Mouse (Mus musculus) left cerebral cortex, adult 2 months (tissue): ENCODE data around the gene Wars2. TPM values are rescaled to one million over a fixed set of nuclear protein-coding genes. Genes with fewer than 3 reads are reported as not detected.

ENCODE experiments used
- DNase-seq, 2 experiments: peaks; one replicate each; pipeline ENCODE4 v3.0.0; 2021 to 2022; ENCODE audit warnings: low spot score in 2 of 2, mixed read lengths in 1 of 2; ENCODE audit errors: extremely low spot score in 1 of 2
- H3K27ac ChIP-seq: fragments of 200-600 bp; 2 replicates; pipeline ENCODE4 v1.8.1; 2022
- H3K4me3 ChIP-seq: fragments of 200-600 bp; 2 replicates; pipeline ENCODE4 v1.8.1; 2022
- CTCF ChIP-seq: fragments of 200-600 bp; IDR thresholded peaks from 2 replicates; pipeline ENCODE4 v1.8.1; 2022; ENCODE audit warnings: antibody characterized with exemption, mild to moderate bottlenecking, moderate library complexity
- intact Hi-C: fragments of 180-260 bp; cut with DNase I; formaldehyde crosslinking; loops from one replicate; pipeline ENCODE4 v1.15.1; 2025
- total RNA-seq, 2 experiments: library from RNA; stranded (reverse); gene quantifications; 2 replicates each; pipeline ENCODE4 v1.2.3; 2021

The Wars2 gene
- total RNA-seq, 2 experiments from 2014 or later, result 6.5 to 7.3 TPM

DNA sequence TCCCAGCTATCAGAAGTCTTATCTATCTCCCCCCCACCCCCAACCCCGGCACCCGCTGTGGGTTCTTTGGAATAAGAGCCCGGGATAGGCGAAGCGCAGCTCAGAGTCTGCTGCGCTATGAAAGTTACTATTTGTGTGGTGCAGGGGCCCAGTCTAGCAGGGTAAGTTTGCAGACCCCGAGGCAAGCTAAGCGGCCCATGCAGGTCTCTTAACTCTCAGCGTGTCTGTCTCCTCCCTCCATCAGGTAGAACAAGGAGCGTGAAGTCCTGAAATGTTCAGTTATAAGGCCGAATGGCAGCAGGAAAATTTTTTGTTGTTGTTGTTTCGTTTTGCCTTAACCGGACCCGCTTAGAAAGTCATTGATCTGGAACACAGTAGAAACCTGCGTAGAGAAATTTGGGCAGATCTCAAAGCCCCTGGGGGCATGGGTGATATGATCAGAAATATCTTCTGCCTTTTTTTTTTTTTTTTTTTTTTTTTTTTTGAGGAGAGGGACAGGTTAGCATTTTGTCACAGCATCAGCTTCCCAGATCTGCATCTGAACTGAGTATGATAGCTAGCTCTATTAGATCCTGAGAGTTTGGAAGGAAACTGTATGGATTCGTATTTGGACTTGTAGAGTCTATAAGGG lies 111.7 kb downstream of the Wars2 start:
- intact Hi-C loops, result no loop called here
- H3K27ac ChIP-seq, result no peak overlapping the region
- DNase-seq, result no peak
- TF ChIP-seq CTCF, result no peak
- H3K4me3 ChIP-seq, result no peak overlapping the region

DNA sequence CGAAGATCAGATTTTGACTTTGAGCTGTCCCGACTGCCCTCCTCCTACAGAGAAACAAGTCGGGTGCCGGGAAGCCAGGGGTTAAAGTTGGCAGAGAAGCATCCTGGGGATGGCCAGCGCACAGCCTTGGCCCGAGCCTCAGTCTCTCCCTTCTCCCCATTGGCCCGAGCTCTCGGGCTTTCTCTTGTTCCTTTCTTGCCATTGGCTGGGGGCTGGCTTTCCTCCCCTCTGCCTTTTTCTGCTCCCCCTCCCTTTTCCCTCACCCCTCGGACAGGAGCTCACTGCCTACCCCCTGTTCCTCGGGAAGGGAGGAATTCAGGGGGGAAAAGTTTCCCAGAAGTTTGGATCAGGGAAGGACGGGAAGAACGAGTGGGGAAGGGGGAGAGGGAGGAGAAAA lies 112.2 kb downstream of the Wars2 start:
- no peak overlapping the region for H3K27ac ChIP-seq
- DNase-seq, result no peak
- intact Hi-C loops, result no loop called here
- H3K4me3 ChIP-seq, result no peak overlapping the region
- no peak for TF ChIP-seq CTCF

DNA sequence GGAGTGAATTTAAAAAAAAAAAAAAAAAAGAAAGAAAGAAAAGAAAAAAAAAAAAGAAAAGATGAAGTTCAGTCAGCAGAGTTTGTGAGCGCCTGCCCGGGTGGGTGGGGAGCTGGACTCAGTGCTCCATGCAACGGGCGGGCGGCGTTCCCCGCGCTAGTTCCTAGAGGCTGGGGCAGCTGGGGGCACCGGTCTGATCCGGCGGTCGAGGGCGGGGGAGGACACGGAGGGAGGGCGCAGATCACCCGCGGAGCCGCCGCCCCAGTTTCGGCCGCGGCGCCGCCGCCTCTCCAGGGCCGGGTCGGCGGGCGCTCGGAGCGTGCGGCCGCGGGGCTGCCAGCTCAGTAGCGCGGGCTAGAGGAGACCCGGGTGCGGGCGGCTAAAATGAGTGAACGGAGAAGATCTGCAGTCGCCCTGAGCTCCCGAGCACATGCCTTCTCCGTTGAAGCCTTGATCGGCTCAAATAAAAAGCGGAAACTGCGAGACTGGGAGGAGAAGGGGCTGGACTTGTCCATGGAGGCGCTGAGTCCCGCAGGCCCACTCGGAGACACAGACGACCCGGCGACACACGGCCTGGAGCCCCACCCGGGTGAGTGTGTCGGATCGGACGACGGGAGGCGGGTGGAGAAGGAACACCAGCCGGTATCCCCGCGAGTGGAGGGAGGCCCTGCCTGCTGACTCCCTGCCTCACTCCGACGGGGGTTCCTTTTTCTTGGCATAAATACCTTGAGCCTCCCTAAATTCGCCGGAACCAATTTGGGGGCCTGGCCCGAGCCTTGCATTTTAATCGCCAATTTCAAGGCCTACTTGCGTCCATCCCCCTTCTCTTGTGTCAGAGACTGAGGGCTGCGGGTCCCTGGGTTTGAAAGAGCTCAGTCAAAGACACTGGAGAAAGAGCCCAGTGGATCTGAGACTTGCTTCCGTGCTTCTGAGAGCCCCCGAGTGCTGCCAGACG lies 112.9 kb downstream of the Wars2 start:
- DNase-seq, result no peak
- H3K4me3 ChIP-seq, result peak overlapping the region; percentile 37
- TF ChIP-seq CTCF, result no peak
- intact Hi-C loops, result no loop called here
- no peak overlapping the region for H3K27ac ChIP-seq

DNA sequence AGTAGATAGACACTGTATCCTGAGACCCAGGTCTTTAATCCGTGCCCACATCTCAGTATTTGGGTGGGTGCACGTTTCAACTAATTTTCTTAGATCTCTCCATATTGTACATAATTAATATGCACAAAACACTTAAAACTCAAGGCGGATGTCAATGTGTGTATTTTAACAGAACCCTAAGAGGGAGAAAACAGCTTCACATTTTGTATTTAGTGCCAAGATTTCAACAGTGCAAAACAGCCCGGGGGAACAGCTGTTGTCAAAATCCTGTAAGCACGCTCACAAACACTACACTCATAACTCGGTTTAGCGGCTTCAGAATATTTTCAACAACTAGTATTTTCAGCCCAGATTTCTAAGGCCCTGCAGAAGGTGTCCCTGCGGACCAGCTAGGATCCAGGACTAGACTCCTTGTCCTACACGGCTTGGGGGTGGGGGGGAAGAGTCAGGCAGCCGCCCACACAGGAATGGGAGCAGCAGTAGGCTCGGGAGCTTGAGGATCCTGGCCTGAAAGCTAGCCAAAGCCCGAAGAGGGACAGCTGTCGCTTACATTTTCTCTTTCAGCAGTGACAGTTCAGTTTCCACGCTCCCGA lies 113.8 kb downstream of the Wars2 start:
- no peak for DNase-seq
- H3K4me3 ChIP-seq, result peak overlapping the region; percentile 37
- intact Hi-C loops, result no loop called here

DNA sequence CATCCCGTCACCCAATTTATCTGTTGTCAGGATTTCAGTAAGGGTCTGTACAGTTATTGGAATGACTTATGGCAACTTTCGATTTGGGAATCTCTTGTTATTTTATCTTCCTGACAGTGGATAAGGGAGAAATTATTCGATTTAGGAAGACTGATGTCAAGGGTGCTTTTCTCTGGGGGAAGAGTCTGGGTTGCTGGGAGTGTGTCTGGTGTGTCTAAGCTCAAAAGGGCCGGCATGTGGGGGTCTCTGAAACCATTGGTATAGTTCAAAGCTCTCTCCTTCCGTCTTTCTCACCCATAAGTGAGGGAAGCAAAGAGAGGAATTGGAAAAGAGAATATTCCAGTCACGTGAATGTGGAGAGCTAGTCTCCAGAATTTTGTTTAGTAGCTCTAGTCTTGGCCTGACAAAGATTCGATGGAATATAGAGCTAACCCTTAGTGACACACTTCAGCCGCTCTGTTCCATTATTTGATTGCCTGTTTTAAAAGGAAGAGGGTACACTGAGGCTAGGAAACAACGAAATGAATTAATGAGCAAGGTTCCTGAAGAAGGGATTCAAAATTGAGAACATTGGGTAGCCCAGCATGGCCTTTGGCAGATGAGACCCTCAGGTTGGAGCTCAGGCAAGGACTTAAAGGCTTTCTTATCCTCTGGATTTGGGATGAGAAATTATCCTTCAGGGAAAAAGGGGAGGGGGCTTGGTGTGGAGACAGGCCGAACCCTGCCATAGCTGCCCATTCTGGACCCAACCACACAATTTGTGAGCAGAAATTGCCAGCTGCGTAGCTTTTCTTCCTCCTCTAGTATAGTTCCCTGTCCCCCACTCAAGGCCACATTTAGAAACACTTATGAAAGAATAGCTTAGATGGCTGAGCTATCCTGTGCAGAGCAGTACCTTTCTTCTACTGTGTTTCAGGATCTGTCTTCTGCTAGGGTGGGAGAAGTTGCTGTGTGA lies 114.8 kb downstream of the Wars2 start:
- DNase-seq, result no peak
- Histone ChIP-seq H3K27ac (no peak overlapping the region), H3K4me3 (no peak overlapping the region)
- TF ChIP-seq CTCF, result no peak
- intact Hi-C loops, result no loop called here

More for the DNA sequence above, 113.8 kb downstream of the Wars2 start:
- H3K27ac ChIP-seq, result no peak overlapping the region
- no peak for TF ChIP-seq CTCF

DNA sequence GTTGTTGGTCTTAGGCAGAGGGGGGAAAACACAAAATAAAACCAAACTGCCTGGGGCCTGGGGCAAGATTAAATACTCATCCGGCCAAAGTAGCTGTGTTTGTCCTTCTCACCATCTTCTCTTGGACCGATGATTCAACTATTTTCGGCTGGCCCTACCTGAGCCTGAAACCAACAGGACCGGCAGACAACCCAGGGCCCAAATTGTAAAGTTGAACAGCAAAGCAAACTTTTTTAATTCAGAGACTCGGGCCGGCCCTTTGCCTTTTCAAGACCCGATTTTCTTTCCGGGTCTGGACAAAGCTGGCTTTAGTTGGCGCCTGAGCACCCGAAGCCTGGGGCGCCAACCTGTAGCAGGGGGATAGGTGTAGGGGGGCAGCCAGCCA lies 115.5 kb downstream of the Wars2 start:
- intact Hi-C loops, result no loop called here
- DNase-seq, result no peak
- H3K4me3 ChIP-seq, result no peak overlapping the region
- no peak overlapping the region for H3K27ac ChIP-seq
- no peak for TF ChIP-seq CTCF

DNA sequence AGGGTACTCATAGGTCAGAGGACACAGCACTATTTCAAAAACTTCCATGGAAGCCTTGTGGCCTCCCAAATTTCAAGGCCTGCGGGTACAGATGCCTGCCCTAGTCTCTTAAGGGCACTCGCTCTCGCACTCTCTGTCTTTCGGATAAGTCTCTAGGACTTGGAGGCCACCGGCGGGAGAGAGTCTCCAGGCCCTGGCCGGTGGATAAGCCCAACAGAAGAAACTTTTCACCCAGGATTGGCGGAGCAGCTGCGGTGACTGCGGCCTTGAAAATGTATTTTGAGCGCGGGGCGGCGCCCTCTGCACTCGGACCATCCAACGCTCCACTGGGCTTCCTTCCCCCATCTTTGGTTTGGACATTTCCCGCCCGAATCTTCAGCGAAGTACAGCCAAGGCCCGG lies 115.9 kb downstream of the Wars2 start:
- TF ChIP-seq CTCF, result no peak
- no peak for DNase-seq
- no peak overlapping the region for H3K27ac ChIP-seq
- intact Hi-C loops, result no loop called here
- no peak overlapping the region for H3K4me3 ChIP-seq

DNA sequence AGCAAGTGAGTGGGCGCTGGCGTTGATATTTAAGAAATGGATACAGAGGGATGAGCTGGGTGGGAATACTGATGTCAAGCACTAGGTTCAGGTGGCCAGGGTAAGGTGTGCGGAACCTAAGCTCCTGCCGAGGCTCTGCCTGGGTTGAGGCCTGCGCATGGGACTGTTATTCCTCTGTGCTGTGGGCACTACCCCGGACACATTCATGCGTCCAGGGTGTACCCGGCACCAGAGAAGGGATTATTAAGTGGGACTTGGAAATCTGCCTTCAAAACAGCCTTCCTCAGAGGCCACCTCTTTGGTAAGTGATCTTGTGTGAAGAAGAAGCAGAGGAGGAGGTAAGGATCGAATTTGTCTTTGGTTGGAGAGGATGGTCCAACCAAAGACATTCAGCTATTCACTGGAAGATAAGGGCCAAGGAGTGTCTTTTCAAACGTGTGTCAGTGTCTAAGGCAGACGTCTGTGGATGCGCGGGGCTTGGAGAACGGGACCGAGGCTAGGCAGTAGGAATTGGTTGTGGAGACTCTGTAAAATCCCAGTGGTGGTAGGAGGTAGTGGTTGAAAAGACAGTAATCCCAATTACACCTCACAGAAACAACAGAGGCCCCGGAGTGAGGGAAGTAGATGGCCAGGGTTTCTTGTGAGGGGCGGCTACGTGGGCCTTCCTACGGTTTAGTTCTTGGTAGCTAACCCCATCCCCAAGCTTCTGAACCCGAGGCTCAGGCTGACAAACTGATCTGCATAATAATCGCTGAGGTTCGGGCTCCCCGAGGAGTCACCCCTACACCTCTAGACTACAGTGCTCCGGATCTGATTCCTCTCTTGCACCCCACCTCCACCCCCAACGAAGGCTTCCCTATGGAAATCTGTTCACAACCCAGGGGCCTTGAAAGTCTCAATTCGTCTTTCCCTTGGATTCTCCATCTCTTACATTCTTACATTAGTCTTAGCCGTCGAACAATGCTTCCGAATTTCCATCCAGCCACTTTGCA lies 117.0 kb downstream of the Wars2 start:
- Histone ChIP-seq H3K4me3 (no peak overlapping the region), H3K27ac (no peak overlapping the region)
- no peak for DNase-seq
- intact Hi-C loops, result no loop called here
- no peak for TF ChIP-seq CTCF

DNA sequence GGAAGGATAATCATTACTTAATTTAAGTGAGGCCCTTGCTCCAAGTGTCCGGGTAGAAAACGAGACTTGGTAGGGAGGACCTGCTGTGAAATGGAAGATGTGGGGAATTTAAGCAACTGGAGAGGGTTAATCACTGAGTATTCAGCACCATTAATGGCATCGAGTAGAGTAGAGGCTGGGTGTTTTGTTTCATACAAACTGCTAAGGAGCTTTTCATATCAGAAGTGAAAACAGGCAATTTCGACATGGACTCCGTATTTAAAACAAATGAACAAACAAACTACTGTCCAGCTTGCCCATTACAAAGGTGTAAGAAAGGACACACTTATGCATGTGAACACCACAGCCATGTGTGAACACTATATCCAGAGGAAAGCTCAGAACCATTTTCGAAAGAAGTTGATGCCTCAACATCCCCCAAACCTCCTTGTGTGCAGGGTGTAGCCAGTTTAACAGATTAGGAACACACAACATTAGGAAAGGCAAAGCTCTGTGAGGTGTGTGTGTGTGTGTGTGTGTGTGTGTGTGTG lies 118.9 kb downstream of the Wars2 start:
- no peak for TF ChIP-seq CTCF
- intact Hi-C loops, result no loop called here
- DNase-seq, result no peak
- H3K27ac ChIP-seq, result no peak overlapping the region
- H3K4me3 ChIP-seq, result no peak overlapping the region

DNA sequence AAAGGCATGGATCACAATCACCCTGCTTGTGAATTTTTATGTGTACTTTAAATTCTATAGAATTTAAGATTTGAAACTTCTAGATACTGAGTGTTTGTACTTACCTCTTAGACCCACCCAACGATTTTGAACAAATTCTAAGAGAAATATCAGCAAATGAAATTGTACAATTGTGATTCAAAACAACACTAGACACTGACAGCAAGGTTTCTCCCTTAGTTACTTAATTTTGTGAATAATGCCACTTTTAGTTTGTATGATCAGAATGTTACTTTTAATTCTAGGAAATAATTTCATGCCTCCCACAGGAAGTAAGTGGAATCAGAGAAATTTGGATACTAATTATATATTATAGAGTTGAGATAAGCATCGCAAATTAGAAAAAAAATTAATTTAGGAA lies 119.5 kb downstream of the Wars2 start:
- intact Hi-C loops, result no loop called here
- no peak for TF ChIP-seq CTCF

More for the DNA sequence above, 119.5 kb downstream of the Wars2 start:
- DNase-seq, result no peak
- no peak overlapping the region for H3K27ac ChIP-seq
- H3K4me3 ChIP-seq, result no peak overlapping the region
